Mouse (Mus musculus) kidney, adult 2 months (tissue): Measurements from ENCODE around the gene Igf1r. TPM values are rescaled to one million over a fixed set of nuclear protein-coding genes. Genes with fewer than 3 reads are reported as not detected.

Source experiments
- DNase-seq: peaks from one replicate; pipeline ENCODE4 v3.0.0; 2021
- H3K27ac ChIP-seq: fragments of 200-500 bp; 2 replicates; pipeline ENCODE4 v1.5.1; 2012; ENCODE audit warnings: low read depth, low read length, control low read depth, inconsistent platforms; ENCODE audit not compliant: insufficient read depth
- H3K27me3 ChIP-seq: fragments of 200-500 bp; replicated peaks from 2 replicates; pipeline ENCODE4 v1.6.1; 2012; ENCODE audit warnings: mild to moderate bottlenecking, moderate library complexity, low read length, inconsistent platforms; ENCODE audit not compliant: control insufficient read depth, insufficient read depth
- H3K36me3 ChIP-seq: fragments of 200-500 bp; 2 replicates; pipeline ENCODE4 v1.6.1; 2012; ENCODE audit warnings: mild to moderate bottlenecking, moderate library complexity, low read length, inconsistent platforms; ENCODE audit not compliant: control insufficient read depth, insufficient read depth
- H3K4me1 ChIP-seq: fragments of 200-500 bp; 2 replicates; pipeline ENCODE4 v1.6.1; 2011; ENCODE audit warnings: low read length; ENCODE audit not compliant: control insufficient read depth, insufficient read depth
- H3K4me3 ChIP-seq: fragments of 200-500 bp; 2 replicates; pipeline ENCODE4 v1.5.1; 2011; ENCODE audit warnings: mild to moderate bottlenecking, low read depth, low read length, control low read depth; ENCODE audit not compliant: insufficient read depth
- CTCF ChIP-seq: fragments of 200-500 bp; conservative IDR thresholded peaks from 2 replicates; pipeline ENCODE4 v1.5.1; 2011; ENCODE audit warnings: low read depth, mild to moderate bottlenecking, control low read depth, low read length, moderate library complexity, mixed read lengths; ENCODE audit not compliant: insufficient read depth, insufficient read length
- POLR2A ChIP-seq: fragments of 200-500 bp; IDR thresholded peaks from one replicate; pipeline ENCODE4 v1.6.1; 2011; ENCODE audit warnings: low read depth, low read length, control low read depth
- WGBS: fragments of 180-500 bp; shearing (Covaris S2); methylation state at CpG from one replicate; pipeline ENCODE4 v1.1.7; 2018; 5-methylcytosine and 5-hydroxymethylcytosine counted together
- polyA plus RNA-seq: library from polyadenylated mRNA; depleted of rRNA; stranded (reverse); fragments of >200 nt; gene quantifications from 2 replicates; pipeline ENCODE4 v1.2.3, GENCODE M21; 2012

Gene Igf1r
- polyA plus RNA-seq, 1 experiment, result 29.2 TPM

GRCm38 (mm10) chr7:68095574-68095973 is 142.9 kb downstream of the Igf1r start:
- no peak for DNase-seq
- no peak overlapping the region for H3K4me3 ChIP-seq
- WGBS, result 65% methylated on average over 4 of the region's 4 CpGs
- H3K27ac ChIP-seq, result peak overlapping the region; percentile 85
- H3K36me3 ChIP-seq, result no peaks in the 10 kb centered on the region
- peaks cover 33% of the 10 kb centered on the region; the same call in 1 of the 2 replicates for H3K4me1 ChIP-seq
- no peaks in the 10 kb centered on the region for H3K27me3 ChIP-seq
- TF ChIP-seq CTCF (no peak), POLR2A (no peak)

GRCm38 (mm10) chr7:68096411-68096810 is 143.8 kb downstream of the Igf1r start:
- H3K4me1 ChIP-seq, result peaks cover 33% of the 10 kb centered on the region; the same call in 1 of the 2 replicates
- H3K4me3 ChIP-seq, result no peak overlapping the region
- 48% methylated on average over 6 of the region's 6 CpGs for WGBS
- TF ChIP-seq POLR2A (no peak), CTCF (no peak)
- H3K27ac ChIP-seq, result peak overlapping the region; percentile 85
- H3K36me3 ChIP-seq, result no peaks in the 10 kb centered on the region
- peak; percentile 59 for DNase-seq
- H3K27me3 ChIP-seq, result no peaks in the 10 kb centered on the region

GRCm38 (mm10) chr7:68097081-68097836 is 144.6 kb downstream of the Igf1r start:
- peak; percentile 96 for DNase-seq

GRCm38 (mm10) chr7:68098098-68098497 is 145.5 kb downstream of the Igf1r start:
- no peak for TF ChIP-seq POLR2A
- no peak for TF ChIP-seq CTCF
- Histone ChIP-seq H3K27me3 (no peaks in the 10 kb centered on the region), H3K4me1 (peaks cover 41% of the 10 kb centered on the region), H3K27ac (peak overlapping the region; percentile 85), H3K36me3 (no peaks in the 10 kb centered on the region), H3K4me3 (no peak overlapping the region)
- WGBS, result 93% methylated on average over 6 of the region's 6 CpGs
- DNase-seq, result no peak

More at GRCm38 (mm10) chr7:68097081-68097836, 144.6 kb downstream of the Igf1r start:
- Histone ChIP-seq H3K36me3 (no peaks in the 10 kb centered on the region), H3K4me1 (peaks cover 33% of the 10 kb centered on the region; the same call in 1 of the 2 replicates), H3K4me3 (no peak overlapping the region), H3K27me3 (no peaks in the 10 kb centered on the region), H3K27ac (peak overlapping the region; percentile 85)
- WGBS, result 41% methylated on average over 7 of the region's 7 CpGs
- TF ChIP-seq CTCF (no peak), POLR2A (no peak)

GRCm38 (mm10) chr7:68100388-68100787 is 147.8 kb downstream of the Igf1r start:
- no peak for TF ChIP-seq CTCF
- no peak for TF ChIP-seq POLR2A
- Histone ChIP-seq H3K27me3 (no peaks in the 10 kb centered on the region), H3K27ac (no peak overlapping the region), H3K4me1 (peaks cover 47% of the 10 kb centered on the region), H3K36me3 (no peaks in the 10 kb centered on the region), H3K4me3 (no peak overlapping the region)
- no peak for DNase-seq
- 89% methylated on average over 10 of the region's 10 CpGs for WGBS

- TF ChIP-seq CTCF, result no peak
- TF ChIP-seq POLR2A, result no peak
- Histone ChIP-seq H3K4me3 (no peak overlapping the region), H3K4me1 (peaks cover 27% of the 10 kb centered on the region), H3K27ac (no peak overlapping the region), H3K27me3 (no peaks in the 10 kb centered on the region), H3K36me3 (no peaks in the 10 kb centered on the region)
- 46% methylated on average over 15 of the region's 15 CpGs for WGBS
- peak; percentile 70 for DNase-seq
Observed at GRCm38 (mm10) chr7:68102456-68103177, 150.0 kb downstream of the Igf1r start.

- WGBS, result 21% methylated on average over 2 of the region's 2 CpGs
- H3K4me3 ChIP-seq, result no peak overlapping the region
- TF ChIP-seq POLR2A (no peak), CTCF (no peak)
- DNase-seq, result no peak
- no peak overlapping the region for H3K27ac ChIP-seq
- no peaks in the 10 kb centered on the region for H3K27me3 ChIP-seq
- no peaks in the 10 kb centered on the region for H3K36me3 ChIP-seq
- peaks cover 23% of the 10 kb centered on the region for H3K4me1 ChIP-seq
Observed at GRCm38 (mm10) chr7:68103178-68103530, 150.5 kb downstream of the Igf1r start.
